Mouse (Mus musculus): ENCODE measurements around the gene Grrp1. TPM values are rescaled to one million over a fixed set of nuclear protein-coding genes. Genes with fewer than 3 reads are reported as not detected.
A peak's percentile ranks its signal among the peaks of the same experiment; 100 is the strongest.

Grrp1 gene
- polyA plus RNA-seq, 1 experiment = 1.9 TPM

DNA sequence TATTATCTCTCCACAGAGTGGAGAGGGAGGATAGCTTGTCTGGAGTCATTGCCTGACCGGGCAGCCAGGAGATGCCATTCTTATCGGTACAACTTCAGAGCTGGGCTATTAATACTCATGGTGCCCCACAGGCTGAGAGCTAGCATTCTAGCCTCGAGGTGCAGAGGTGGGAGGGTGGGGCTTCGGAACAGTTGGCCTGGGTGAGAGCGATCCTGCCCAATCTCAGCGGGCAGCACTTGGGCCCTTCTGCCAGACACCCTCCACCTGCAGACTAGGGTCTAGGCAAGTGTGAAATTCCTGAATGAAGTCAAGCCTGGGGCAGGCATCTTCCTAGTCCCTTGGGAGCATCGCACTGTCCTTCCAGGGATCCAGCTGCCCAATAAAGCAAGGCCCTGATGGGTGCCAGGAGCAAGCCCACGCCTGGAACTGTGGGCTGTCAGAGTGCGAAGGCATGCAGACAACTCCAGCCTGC is 39.8 kb upstream of the Grrp1 start:
- H3K4me1 ChIP-seq (ENCODE audit: control insufficient read depth, insufficient read depth, low read length) = peaks cover 11% of the 10 kb centered on the region
- no peaks in the 10 kb centered on the region for H3K27me3 ChIP-seq (ENCODE audit: control insufficient read depth, insufficient read depth, low read length)
- no peaks in the 10 kb centered on the region for H3K36me3 ChIP-seq (ENCODE audit: control insufficient read depth, insufficient read depth, low read length)
- H3K4me3 ChIP-seq (ENCODE audit: control insufficient read depth, low read depth, low read length) = no peak overlapping the region
- no peak overlapping the region for H3K27ac ChIP-seq (ENCODE audit: control insufficient read depth, insufficient read depth, low read depth, low read length)
- TF ChIP-seq POLR2A (IDR thresholded peaks at IDR 0.05; ENCODE audit: control insufficient read depth, low read depth, low read length) (no peak), CTCF (IDR thresholded peaks at IDR 0.05; ENCODE audit: control insufficient read depth, insufficient read depth, insufficient replicate concordance, low read depth, low read length) (no peak)

DNA sequence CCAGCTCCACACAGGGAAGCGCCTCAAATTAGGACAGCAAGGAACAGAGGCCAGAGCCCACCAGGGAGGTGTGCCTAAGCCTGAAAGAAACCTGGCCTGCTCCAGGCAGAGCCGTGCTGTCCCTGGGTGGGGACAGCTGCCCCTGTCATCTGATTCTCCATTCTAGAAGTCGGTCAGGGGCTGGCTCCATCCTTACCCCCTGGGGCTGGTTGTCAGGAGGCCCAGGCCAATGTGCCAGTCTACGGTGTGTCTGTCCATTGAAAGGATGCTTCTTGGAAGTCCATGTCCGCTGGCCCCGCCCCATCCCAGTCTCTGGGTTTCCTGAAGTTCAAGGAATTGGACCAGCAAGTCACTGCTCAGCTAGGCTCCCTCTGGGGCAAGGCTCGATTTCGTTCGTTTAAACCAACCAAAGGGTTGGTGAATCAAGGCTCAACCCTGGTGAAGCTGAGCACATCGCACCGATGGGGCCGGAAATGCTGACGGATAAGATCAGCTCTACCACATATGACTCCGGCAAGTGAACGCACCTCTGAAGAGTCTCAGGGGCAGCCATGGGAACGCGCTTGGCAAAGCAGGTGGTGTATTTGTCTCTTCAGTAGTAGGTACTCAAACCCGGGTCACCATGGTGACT is 39.3 kb upstream of the Grrp1 start:
- Histone ChIP-seq H3K27ac (ENCODE audit: control insufficient read depth, insufficient read depth, low read depth, low read length) (no peak overlapping the region), H3K4me3 (ENCODE audit: control insufficient read depth, low read depth, low read length) (no peak overlapping the region)

GRCm38 (mm10) chr4:134292067-134292466 is 38.2 kb upstream of the Grrp1 start:
- Histone ChIP-seq H3K4me3 (ENCODE audit: control insufficient read depth, low read depth, low read length) (no peak overlapping the region), H3K36me3 (ENCODE audit: control insufficient read depth, insufficient read depth, low read length) (no peaks in the 10 kb centered on the region), H3K27me3 (ENCODE audit: control insufficient read depth, insufficient read depth, low read length) (no peaks in the 10 kb centered on the region), H3K4me1 (ENCODE audit: control insufficient read depth, insufficient read depth, low read length) (peaks cover 13% of the 10 kb centered on the region), H3K27ac (ENCODE audit: control insufficient read depth, insufficient read depth, low read depth, low read length) (no peak overlapping the region)
- no peak for TF ChIP-seq POLR2A (IDR thresholded peaks at IDR 0.05; ENCODE audit: control insufficient read depth, low read depth, low read length)
- peak; percentile 90 for TF ChIP-seq CTCF (IDR thresholded peaks at IDR 0.05; ENCODE audit: control insufficient read depth, insufficient read depth, insufficient replicate concordance, low read depth, low read length)

More for the DNA sequence above, 39.3 kb upstream of the Grrp1 start:
- Histone ChIP-seq H3K27me3 (ENCODE audit: control insufficient read depth, insufficient read depth, low read length) (no peaks in the 10 kb centered on the region), H3K36me3 (ENCODE audit: control insufficient read depth, insufficient read depth, low read length) (no peaks in the 10 kb centered on the region), H3K4me1 (ENCODE audit: control insufficient read depth, insufficient read depth, low read length) (peaks cover 11% of the 10 kb centered on the region)
- TF ChIP-seq POLR2A (IDR thresholded peaks at IDR 0.05; ENCODE audit: control insufficient read depth, low read depth, low read length) = no peak
- TF ChIP-seq CTCF (IDR thresholded peaks at IDR 0.05; ENCODE audit: control insufficient read depth, insufficient read depth, insufficient replicate concordance, low read depth, low read length) = no peak

DNA sequence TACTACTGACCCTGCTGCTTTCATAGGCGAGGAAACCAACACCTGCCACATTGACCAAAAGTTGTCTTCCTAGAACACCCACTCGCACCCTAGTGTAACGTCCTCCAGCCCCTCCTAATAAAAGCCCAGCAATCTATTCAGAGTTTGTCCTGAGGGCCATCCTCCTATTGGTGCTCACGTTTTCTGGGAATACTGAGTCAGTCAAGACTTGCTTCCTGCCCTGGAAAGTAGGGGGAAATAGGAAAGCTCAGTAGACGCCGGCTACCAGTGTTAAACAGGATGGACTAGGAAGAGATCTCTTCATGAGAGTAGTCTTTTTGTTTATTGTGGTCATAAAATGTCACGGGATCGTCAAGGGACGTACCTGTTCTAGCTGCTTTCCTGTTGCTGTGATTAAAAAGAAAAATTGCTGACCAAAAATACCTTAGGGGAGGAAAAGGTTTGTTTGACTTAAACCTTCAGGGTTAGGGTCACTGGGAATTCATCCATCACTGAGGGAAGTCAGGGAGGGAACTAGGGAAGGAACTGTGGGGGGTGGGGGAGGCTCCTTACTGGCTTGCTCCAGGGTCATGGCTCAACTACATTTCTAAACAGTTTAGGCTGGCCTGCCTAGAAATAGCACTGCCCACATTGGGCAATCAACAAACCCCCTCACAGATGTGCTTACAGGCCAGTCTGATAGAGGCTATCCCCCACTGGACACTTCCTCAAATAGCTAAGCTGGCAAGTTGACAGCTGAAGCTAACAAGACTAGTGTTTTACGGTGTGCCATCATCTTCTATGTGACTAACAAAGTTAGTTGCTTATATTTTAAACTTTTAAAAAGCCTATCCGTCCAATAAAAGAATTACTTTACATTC is 34.7 kb upstream of the Grrp1 start:
- no peak for TF ChIP-seq CTCF (IDR thresholded peaks at IDR 0.05; ENCODE audit: control insufficient read depth, insufficient read depth, insufficient replicate concordance, low read depth, low read length)
- no peak for TF ChIP-seq POLR2A (IDR thresholded peaks at IDR 0.05; ENCODE audit: control insufficient read depth, low read depth, low read length)
- Histone ChIP-seq H3K27ac (ENCODE audit: control insufficient read depth, insufficient read depth, low read depth, low read length) (no peak overlapping the region), H3K4me3 (ENCODE audit: control insufficient read depth, low read depth, low read length) (no peak overlapping the region), H3K36me3 (ENCODE audit: control insufficient read depth, insufficient read depth, low read length) (no peaks in the 10 kb centered on the region), H3K27me3 (ENCODE audit: control insufficient read depth, insufficient read depth, low read length) (no peaks in the 10 kb centered on the region), H3K4me1 (ENCODE audit: control insufficient read depth, insufficient read depth, low read length) (peaks cover 16% of the 10 kb centered on the region)

DNA sequence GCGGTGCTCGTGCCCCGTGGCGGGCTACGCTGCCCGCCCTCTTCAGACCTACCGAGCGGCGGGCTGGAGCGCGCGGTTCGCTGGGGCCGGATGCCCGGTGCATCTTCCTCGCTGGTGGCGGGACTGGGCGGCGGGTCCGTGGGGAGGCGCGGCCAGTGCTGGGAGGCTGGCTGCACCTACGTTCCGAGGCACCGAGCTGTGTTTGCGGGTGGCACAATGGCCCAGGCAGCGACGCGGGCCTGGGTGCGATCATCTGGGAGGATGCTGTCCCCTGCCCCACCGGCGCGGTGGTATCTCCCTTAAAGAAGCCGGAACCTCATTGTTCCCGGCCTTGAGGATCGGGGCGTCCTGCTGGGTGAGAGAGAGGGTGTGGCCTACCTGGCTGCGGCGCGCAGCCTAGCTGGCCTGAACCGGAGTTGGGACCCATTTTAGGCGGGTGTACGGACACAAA is 33.7 kb upstream of the Grrp1 start, which contains the start of gene Pdik1l:
TSS of gene Pdik1l (minus strand) at position 321 of the 451 bp plus-strand sequence.
- Histone ChIP-seq H3K4me3 (ENCODE audit: control insufficient read depth, low read depth, low read length) (peak within 1 kb of the TSS; percentile 95), H3K27me3 (ENCODE audit: control insufficient read depth, insufficient read depth, low read length) (no peaks in the 10 kb centered on the region)
- TF ChIP-seq POLR2A (IDR thresholded peaks at IDR 0.05; ENCODE audit: control insufficient read depth, low read depth, low read length) (no peak; the same call in 1 of the 2 replicates), CTCF (IDR thresholded peaks at IDR 0.05; ENCODE audit: control insufficient read depth, insufficient read depth, insufficient replicate concordance, low read depth, low read length) (no peak)

GRCm38 (mm10) chr4:134287168-134287564 is 33.3 kb upstream of the Grrp1 start:
- Histone ChIP-seq H3K27me3 (ENCODE audit: control insufficient read depth, insufficient read depth, low read length) (no peaks in the 10 kb centered on the region), H3K4me1 (ENCODE audit: control insufficient read depth, insufficient read depth, low read length) (peaks cover 10% of the 10 kb centered on the region), H3K36me3 (ENCODE audit: control insufficient read depth, insufficient read depth, low read length) (no peaks in the 10 kb centered on the region; the same call in 1 of the 2 replicates), H3K4me3 (ENCODE audit: control insufficient read depth, low read depth, low read length) (peak overlapping the region; percentile 95), H3K27ac (ENCODE audit: control insufficient read depth, insufficient read depth, low read depth, low read length) (peak overlapping the region; percentile 82)
- TF ChIP-seq POLR2A (IDR thresholded peaks at IDR 0.05; ENCODE audit: control insufficient read depth, low read depth, low read length) (peak; percentile 87), CTCF (IDR thresholded peaks at IDR 0.05; ENCODE audit: control insufficient read depth, insufficient read depth, insufficient replicate concordance, low read depth, low read length) (no peak)

More for the DNA sequence above, 33.7 kb upstream of the Grrp1 start, which contains the start of gene Pdik1l:
- Histone ChIP-seq H3K36me3 (ENCODE audit: control insufficient read depth, insufficient read depth, low read length) (no peaks in the 10 kb centered on the region; the same call in 1 of the 2 replicates), H3K4me1 (ENCODE audit: control insufficient read depth, insufficient read depth, low read length) (peaks cover 10% of the 10 kb centered on the region), H3K27ac (ENCODE audit: control insufficient read depth, insufficient read depth, low read depth, low read length) (peak within 1 kb of the TSS; percentile 82)
